Mouse (Mus musculus): ENCODE data around the gene Rnf168. TPM values are rescaled to one million over a fixed set of nuclear protein-coding genes. Genes with fewer than 3 reads are reported as not detected.
A peak's percentile ranks its signal among the peaks of the same experiment; 100 is the strongest.
"Not testable (repeated sequence)": the region's sequence is repeated elsewhere in the genome, so short reads cannot be mapped to it uniquely, and the experiment has no call there.

The Rnf168 gene
- total RNA-seq (2021): 10 to 100 TPM; 11.6 to 13.4 TPM
- long read RNA-seq, experiment 1, partial matches to known transcripts: 0 of 1 reads
- long read RNA-seq, experiment 1, other reads (novel, unspliced or antisense): 1 of 1 reads
- long read RNA-seq, experiment 2: 0 reads

GRCm38 (mm10) chr16:32277308-32278256 lies at the start of gene Rnf168:
TSS of gene Rnf168 (plus strand) at chr16:32277459.
- peak; percentile 86 for DNase-seq

- not testable (repeated sequence) for DNase-seq
Measured at GRCm38 (mm10) chr16:32232050-32232449, 45.2 kb upstream of the Rnf168 start.

- no peak for DNase-seq
Measured at GRCm38 (mm10) chr16:32237930-32238680, 39.2 kb upstream of the Rnf168 start.

GRCm38 (mm10) chr16:32239428-32240312 lies 37.6 kb upstream of the Rnf168 start:
- no peak for DNase-seq

GRCm38 (mm10) chr16:32243901-32244300 lies 33.4 kb upstream of the Rnf168 start:
- DNase-seq: no peak

- no peak for DNase-seq
Measured at GRCm38 (mm10) chr16:32246351-32246791, 30.9 kb upstream of the Rnf168 start.

GRCm38 (mm10) chr16:32246952-32247370 lies 30.3 kb upstream of the Rnf168 start, which contains the start of the genes Fbxo45 and Wdr53:
TSS of gene Fbxo45 (minus strand) at chr16:32247158.
TSS of gene Wdr53 (plus strand) at chr16:32247227.
- DNase-seq: peak; percentile 96

- peak; percentile 10 for DNase-seq
Measured at GRCm38 (mm10) chr16:32264225-32264624, 13.0 kb upstream of the Rnf168 start.

GRCm38 (mm10) chr16:32271291-32271690 lies 6.0 kb upstream of the Rnf168 start, which contains the start of gene Smco1:
TSS of gene Smco1 (plus strand) at chr16:32271468.
- DNase-seq: peak; percentile 6

GRCm38 (mm10) chr16:32273338-32273737 lies 3.9 kb upstream of the Rnf168 start:
- peak; percentile 18 for DNase-seq

GRCm38 (mm10) chr16:32275041-32275440 lies 2.2 kb upstream of the Rnf168 start:
- DNase-seq: no peak

GRCm38 (mm10) chr16:32275830-32276229 lies 1.4 kb upstream of the Rnf168 start:
- no peak for DNase-seq

- DNase-seq: no peak
Measured at GRCm38 (mm10) chr16:32278396-32278795, 1.1 kb downstream of the Rnf168 start.

- no peak for DNase-seq
Measured at GRCm38 (mm10) chr16:32280211-32280610, 3.0 kb downstream of the Rnf168 start.

- DNase-seq: no peak
Measured at GRCm38 (mm10) chr16:32282608-32283007, 5.3 kb downstream of the Rnf168 start.

GRCm38 (mm10) chr16:32291821-32292220 lies 14.6 kb downstream of the Rnf168 start:
- DNase-seq: no peak

GRCm38 (mm10) chr16:32299617-32300016 lies 22.4 kb downstream of the Rnf168 start:
- DNase-seq: not testable (repeated sequence)

GRCm38 (mm10) chr16:32303046-32303445 lies 25.8 kb downstream of the Rnf168 start:
- no peak for DNase-seq

- DNase-seq: no peak
Measured at GRCm38 (mm10) chr16:32303886-32304285, 26.6 kb downstream of the Rnf168 start.

GRCm38 (mm10) chr16:32311970-32312369 lies 34.7 kb downstream of the Rnf168 start:
- no peak for DNase-seq

- no peak for DNase-seq
Measured at GRCm38 (mm10) chr16:32312386-32312785, 35.1 kb downstream of the Rnf168 start.

Measured in gastrocnemius, postnatal 10 days (tissue).